Mouse (Mus musculus) liver, embryonic 14.5 days (tissue): ENCODE data around the gene Pigu.

Source experiments
- CTCF ChIP-seq: IDR thresholded peaks from 2 replicates; pipeline ENCODE4 v1.5.1; 2016; ENCODE audit warnings: antibody characterized with exemption, low read depth, control low read depth
- EP300 ChIP-seq: IDR thresholded peaks from 2 replicates; pipeline ENCODE4 v1.6.1; 2016; ENCODE audit warnings: antibody characterized with exemption, low read depth

GRCm38 (mm10) chr2:155265526-155265925, 91.7 kb downstream of the Pigu start:
- TF ChIP-seq CTCF: no peak
- no peak for TF ChIP-seq EP300
